Mouse (Mus musculus): Measurements from ENCODE around the gene Olfr1042. TPM values are rescaled to one million over a fixed set of nuclear protein-coding genes. Genes with fewer than 3 reads are reported as not detected.

Olfr1042 gene
- polyA plus RNA-seq (2017; shearing (Covaris generic)): not detected

GRCm38 (mm10) chr2:86161738-86162137 is at the start of gene Olfr1042:
Gene Olfr1042, minus strand, starts transcription at chr2:86161838.

GRCm38 (mm10) chr2:86202909-86203308 is 41.3 kb upstream of the Olfr1042 start, which contains the start of gene Olfr1045:
Gene Olfr1045, minus strand, starts transcription at chr2:86203009.

GRCm38 (mm10) chr2:86185583-86185982 is 23.9 kb upstream of the Olfr1042 start, which contains the start of gene Olfr52:
Gene Olfr52, minus strand, starts transcription at chr2:86185683.

DNA sequence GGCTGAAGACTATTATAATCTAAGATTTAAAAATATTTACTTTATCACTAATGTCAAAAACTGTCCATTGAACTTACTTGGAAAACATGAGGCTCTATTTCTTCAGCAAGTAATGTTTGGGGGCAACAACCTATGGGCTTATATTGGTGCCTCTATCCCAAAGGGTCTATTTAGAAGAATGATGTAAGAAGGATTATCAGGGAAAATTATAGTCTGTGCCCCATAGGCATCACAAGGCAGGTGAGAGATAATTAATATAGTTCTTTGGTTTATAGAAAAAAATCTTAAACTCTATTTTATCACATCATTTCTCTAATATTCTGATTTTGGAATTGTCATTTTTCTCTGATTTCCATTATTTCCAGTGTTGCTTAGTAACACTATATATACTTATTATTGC is 16.1 kb upstream of the Olfr1042 start, which contains the start of gene Olfr1044:
Olfr1044 (minus strand) TSS at position 101 of the 400 bp plus-strand sequence.

GRCm38 (mm10) chr2:86167422-86167821 is 5.8 kb upstream of the Olfr1042 start, which contains the start of gene Olfr1043:
Gene Olfr1043, minus strand, starts transcription at chr2:86167522.

GRCm38 (mm10) chr2:86146632-86147031 is 15.0 kb downstream of the Olfr1042 start, which contains the start of gene Olfr1040:
Gene Olfr1040, minus strand, starts transcription at chr2:86146732.

DNA sequence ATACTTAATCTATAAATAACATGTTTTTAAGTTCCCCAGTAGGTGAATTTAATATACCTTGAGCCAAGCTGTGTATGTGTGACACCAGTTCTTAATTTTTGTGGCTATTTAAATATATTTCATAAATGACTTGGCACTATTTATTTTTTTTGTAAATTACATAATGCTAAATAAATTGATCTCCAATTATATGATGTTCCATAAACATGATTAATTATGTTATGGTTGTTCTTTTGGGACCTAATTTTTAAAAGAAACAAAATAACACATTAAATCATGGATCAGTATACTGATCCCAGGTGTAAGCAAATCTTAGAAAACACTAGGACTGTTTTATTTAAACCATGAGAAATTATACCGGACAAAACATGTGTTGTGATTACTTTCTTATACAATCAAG is 25.8 kb downstream of the Olfr1042 start, which contains the start of gene Olfr1039:
Olfr1039 (minus strand) TSS at position 101 of the 400 bp plus-strand sequence.

Other genes with a start within 250 kb of the Olfr1042 start
- not detected for gene Olfr1025-ps1, start 246.6 kb downstream of the Olfr1042 start, polyA plus RNA-seq (2017; shearing (Covaris generic))
- not detected for gene Olfr1026, start 240.3 kb downstream of the Olfr1042 start, polyA plus RNA-seq (2017; shearing (Covaris generic))
- gene Olfr1028, start 211.4 kb downstream of the Olfr1042 start, polyA plus RNA-seq (2017; shearing (Covaris generic)): not detected
- not detected for gene Olfr1029, start 187.9 kb downstream of the Olfr1042 start, polyA plus RNA-seq (2017; shearing (Covaris generic))
- gene Olfr1030, start 182.6 kb downstream of the Olfr1042 start, polyA plus RNA-seq (2017; shearing (Covaris generic)): not detected
- not detected for gene Olfr1031, start 171.5 kb downstream of the Olfr1042 start, polyA plus RNA-seq (2017; shearing (Covaris generic))
- gene Olfr1032, start 156.3 kb downstream of the Olfr1042 start, polyA plus RNA-seq (2017; shearing (Covaris generic)): not detected
- gene Olfr1033, start 141.2 kb downstream of the Olfr1042 start, polyA plus RNA-seq (2017; shearing (Covaris generic)): not detected
- gene Olfr1034, start 116.0 kb downstream of the Olfr1042 start, polyA plus RNA-seq (2017; shearing (Covaris generic)): not detected
- gene Olfr1036, start 87.8 kb downstream of the Olfr1042 start, polyA plus RNA-seq (2017; shearing (Covaris generic)): not detected
- gene Olfr1037, start 74.5 kb downstream of the Olfr1042 start, polyA plus RNA-seq (2017; shearing (Covaris generic)): not detected
- gene Olfr1039, start 25.9 kb downstream of the Olfr1042 start, polyA plus RNA-seq (2017; shearing (Covaris generic)): not detected
- not detected for gene Olfr1040, start 15.1 kb downstream of the Olfr1042 start, polyA plus RNA-seq (2017; shearing (Covaris generic))
- gene Olfr1043, start 5.7 kb upstream of the Olfr1042 start, polyA plus RNA-seq (2017; shearing (Covaris generic)): not detected
- not detected for gene Olfr1044, start 16.0 kb upstream of the Olfr1042 start, polyA plus RNA-seq (2017; shearing (Covaris generic))
- not detected for gene Olfr52, start 23.8 kb upstream of the Olfr1042 start, polyA plus RNA-seq (2017; shearing (Covaris generic))
- not detected for gene Olfr1045, start 41.2 kb upstream of the Olfr1042 start, polyA plus RNA-seq (2017; shearing (Covaris generic))
- gene Olfr1046, start 57.5 kb upstream of the Olfr1042 start, polyA plus RNA-seq (2017; shearing (Covaris generic)): not detected
- gene Olfr1047, start 69.6 kb upstream of the Olfr1042 start, polyA plus RNA-seq (2017; shearing (Covaris generic)): not detected
- not detected for gene Olfr1048, start 78.5 kb upstream of the Olfr1042 start, polyA plus RNA-seq (2017; shearing (Covaris generic))
- not detected for gene Olfr1049, start 96.5 kb upstream of the Olfr1042 start, polyA plus RNA-seq (2017; shearing (Covaris generic))
- not detected for gene Olfr1051, start 117.2 kb upstream of the Olfr1042 start, polyA plus RNA-seq (2017; shearing (Covaris generic))
- not detected for gene Olfr1052, start 130.6 kb upstream of the Olfr1042 start, polyA plus RNA-seq (2017; shearing (Covaris generic))
- gene Olfr1053, start 153.4 kb upstream of the Olfr1042 start, polyA plus RNA-seq (2017; shearing (Covaris generic)): not detected
- not detected for gene Olfr1054, start 173.6 kb upstream of the Olfr1042 start, polyA plus RNA-seq (2017; shearing (Covaris generic))
- not detected for gene Olfr1055, start 188.4 kb upstream of the Olfr1042 start, polyA plus RNA-seq (2017; shearing (Covaris generic))
- not detected for gene Olfr1056, start 200.6 kb upstream of the Olfr1042 start, polyA plus RNA-seq (2017; shearing (Covaris generic))
- not detected for gene Olfr1057, start 216.6 kb upstream of the Olfr1042 start, polyA plus RNA-seq (2017; shearing (Covaris generic))
- not detected for gene Olfr1058, start 226.7 kb upstream of the Olfr1042 start, polyA plus RNA-seq (2017; shearing (Covaris generic))